Mouse (Mus musculus) kidney, postnatal 14 days (tissue): ENCODE measurements at regions not wholly inside any gene's neighbourhood (a gene's known extent, or its start where the extent isn't known, plus 50 kb on each side); places are given as distances from the start of the nearest gene placed in this dataset.

ENCODE experiments used
- DNase-seq: peaks from one replicate; pipeline ENCODE4 v3.0.0; 2022; ENCODE audit warnings: mixed read lengths

DNA sequence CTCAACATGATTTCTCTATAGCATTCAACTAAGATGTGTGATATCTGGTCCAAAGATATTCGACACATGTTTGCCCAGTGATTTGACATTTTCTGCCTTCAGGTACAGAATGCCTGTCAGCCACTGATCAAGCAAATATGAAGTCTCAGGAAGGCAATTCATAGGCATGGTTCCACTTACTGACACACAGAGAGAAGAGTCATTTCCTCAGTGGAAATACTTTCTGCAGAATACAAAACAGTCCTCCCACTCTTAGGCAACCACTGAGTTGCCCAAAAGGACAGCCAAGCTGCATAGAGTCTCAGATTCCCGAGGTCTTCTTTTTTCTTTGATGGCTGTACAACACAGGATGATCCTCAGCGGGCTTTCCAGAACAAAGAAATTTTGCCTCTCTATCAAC lies 110.9 kb downstream of the Ndufa4 start:
- no peak for DNase-seq

DNA sequence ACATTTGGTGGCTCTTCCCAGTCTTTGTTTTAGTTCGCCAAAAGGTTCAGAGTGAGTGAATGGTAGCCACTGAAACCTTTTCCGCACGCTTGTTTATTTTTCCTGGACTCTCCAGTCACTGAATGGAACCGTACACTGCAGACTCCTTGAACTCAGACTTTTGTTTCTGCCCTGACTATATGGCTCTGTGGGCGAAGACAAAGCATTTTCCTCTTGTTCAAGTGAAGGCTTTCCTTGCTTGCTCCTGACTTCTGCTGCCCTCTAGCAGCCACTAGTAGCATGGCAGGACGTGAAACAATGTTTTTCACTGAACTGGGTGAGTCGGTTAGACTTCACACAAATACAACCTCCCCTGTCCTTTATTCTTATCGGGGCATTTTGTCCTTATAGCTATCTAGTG lies 113.9 kb downstream of the Ndufa4 start:
- DNase-seq: peak; percentile 65

DNA sequence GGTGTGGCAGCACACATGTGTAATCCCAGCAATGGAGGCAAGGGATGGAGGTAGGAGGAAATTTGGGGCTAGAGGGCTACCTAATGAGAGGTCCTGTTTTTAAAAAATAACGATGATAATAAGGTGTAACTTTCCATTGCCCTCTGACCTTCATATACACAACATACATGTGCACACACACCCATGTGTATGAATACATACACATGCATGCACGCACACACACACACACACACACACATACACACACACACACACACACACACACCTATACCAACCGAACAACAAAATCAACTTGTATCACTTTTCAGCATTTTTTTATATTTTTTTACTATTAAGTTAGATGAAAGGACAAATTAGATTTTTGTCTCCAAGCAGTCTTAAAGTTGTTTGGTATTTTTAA lies 115.1 kb downstream of the Ndufa4 start:
- no peak for DNase-seq

DNA sequence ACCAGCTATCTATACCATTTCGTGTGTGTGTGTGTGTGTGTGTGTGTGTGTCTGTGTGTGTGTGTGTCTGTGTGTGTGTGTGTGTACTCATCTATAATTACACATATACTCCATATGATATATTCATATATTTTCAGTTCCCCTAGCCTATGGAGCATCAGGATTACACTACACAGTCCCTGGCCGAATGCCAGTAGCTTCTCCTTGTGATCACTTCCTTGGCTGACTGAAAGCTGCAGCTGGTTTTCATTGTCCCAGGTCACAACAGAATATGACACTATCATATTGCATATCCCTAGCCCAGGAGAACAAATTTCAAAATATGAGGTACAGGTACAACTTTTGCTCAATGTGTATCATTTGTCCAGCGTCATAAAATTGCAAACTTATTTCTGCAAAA lies 116.2 kb downstream of the Ndufa4 start:
- no peak for DNase-seq

DNA sequence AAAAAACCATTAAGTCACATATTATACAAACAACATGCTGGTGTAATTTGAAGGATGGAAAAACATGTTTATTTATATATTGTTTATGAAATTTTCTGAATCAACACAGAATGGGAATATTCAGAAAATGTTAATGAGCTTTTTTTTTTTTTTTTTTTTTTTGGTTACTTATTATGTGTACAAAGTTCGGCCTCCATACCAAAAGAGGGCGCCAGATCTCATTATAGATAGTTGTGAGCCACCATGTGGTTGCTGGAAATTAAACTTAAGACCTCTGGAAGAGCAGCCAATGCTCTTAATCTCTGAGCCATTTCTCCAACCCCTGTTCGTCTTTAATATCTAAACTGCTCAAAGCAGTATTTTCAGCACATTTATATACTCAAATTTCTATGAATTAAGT lies 133.3 kb downstream of the Ndufa4 start:
- no peak for DNase-seq

DNA sequence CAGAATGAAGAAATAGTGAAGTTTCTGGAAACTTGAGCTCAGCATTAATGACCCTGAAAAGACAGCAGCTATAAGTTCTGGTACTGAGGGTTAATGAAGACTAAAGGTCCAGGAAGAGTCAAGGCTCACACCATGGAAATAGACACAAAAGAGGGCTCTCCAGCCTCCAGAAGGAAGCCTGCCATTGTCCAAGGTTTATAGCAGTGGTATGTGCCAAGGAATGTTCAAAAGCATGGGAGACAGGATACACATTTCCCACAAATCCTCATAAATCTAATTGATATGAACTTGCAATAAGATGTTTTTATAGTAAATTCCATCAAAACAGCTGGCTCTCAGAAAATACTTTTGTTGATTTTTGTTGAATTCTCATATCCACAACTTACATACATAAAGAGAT lies 144.4 kb downstream of the Ndufa4 start:
- peak; percentile 39 for DNase-seq

DNA sequence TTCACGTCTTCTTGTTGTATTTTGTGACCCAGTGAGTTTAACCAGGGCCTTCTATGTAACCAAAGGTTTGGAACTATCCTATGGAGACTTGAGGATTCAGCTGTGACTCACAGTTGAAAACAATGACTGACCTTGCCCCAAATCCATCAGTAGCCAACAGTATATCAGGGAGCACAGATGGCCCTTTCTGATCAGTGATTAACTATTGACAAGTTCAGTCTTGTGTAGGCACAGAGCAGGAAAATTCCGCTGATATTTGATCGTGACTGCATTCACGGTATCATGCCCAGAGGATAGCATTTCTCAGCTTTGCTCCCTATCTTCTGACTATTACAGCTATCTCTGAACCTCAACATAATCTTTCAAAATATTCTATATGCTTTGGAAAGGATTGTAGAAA lies 169.6 kb downstream of the Ndufa4 start:
- DNase-seq: no peak

DNA sequence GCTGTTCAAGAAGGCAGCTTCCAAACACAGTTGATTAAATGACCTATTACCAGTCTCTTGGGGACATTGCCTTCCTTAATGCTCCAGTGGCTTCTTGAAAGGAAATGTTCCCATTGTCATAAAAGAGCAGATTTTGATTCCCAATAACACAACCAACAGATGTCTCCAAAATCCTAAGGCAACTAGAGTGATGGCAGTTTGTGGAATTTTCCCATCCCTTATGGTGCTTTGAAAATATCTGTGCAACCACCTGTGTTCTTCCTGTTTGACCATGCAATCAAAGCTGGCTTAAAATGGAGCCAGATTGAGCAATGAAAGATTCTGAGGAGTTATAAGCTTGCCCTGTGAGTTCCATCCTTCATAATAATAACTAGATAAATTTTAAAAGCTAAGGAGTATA lies 176.2 kb downstream of the Ndufa4 start:
- DNase-seq: no peak

DNA sequence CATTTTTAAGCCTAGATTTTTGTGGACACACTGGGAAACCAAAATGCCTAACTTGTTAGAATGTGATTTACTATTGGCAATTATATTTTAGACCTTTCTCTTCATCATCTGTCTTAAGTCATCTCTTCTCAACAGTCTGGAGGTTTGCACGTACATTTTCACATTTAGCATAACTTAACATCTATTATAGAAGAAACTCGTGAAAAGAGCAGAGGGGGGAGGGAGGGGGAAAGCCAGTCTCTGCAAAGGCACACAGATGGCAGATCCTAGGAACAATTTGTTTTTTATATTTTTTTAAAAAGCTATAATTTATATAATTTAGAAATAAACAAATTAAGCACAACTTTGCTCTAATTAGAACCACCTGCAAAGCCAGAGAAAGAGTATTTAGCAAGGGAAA lies 176.6 kb downstream of the Ndufa4 start:
- DNase-seq: no peak

DNA sequence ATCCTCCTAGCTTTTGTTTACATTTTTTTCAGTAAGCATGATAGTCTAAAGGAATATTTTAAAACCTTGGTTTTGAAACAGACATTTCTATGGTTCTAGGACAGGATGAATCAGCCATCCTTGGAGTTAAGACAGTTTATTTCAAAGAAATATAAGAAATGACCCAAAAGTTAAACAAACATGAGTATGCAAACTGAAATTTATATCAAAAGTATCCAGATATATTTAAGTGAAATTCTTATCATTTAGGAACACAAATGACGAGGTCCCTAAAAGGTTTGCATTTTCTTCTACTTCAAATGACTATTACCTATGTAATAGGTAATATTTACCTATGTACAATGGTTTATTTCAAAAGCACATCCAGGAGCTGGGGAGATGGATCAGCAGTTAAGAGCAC lies 179.5 kb downstream of the Ndufa4 start:
- DNase-seq: no peak

DNA sequence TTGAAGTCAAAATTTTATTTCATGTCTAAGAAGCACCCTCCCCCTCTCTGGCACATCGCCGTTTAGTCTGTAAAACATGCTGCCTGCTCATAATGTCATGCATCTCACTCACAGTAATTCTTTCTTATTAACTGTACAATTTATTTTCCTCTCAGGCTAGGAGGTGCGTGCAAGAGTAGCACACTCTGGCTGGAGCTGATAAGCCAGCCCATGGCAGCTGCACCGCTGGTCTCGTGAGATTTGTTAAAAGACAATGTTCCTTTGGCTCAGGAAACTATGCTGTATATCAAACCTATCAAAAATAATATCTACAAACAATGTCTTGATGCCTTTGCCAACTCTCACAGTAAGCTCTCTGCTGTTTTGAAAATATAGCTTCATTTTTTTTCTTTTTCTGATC lies 179.9 kb downstream of the Ndufa4 start:
- peak; percentile 46 for DNase-seq

DNA sequence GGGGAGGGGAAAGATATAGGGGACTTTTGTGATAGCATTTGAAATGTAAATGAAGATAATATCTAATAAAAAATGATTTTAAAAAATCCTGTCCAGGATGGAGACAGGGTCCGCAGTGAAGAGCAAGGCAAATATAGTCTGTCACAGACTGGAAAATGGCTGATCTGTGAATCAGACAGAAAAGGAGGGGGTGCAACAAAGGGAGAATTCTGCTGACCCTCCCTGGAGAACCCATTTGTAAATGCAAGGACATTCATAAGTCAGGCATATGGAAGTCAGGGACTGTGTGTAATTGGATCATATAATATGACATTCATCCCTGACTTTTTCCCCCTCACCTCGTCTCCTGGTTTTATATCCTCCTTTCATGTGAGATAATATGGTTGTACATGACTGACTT lies 183.8 kb downstream of the Ndufa4 start:
- DNase-seq: no peak

DNA sequence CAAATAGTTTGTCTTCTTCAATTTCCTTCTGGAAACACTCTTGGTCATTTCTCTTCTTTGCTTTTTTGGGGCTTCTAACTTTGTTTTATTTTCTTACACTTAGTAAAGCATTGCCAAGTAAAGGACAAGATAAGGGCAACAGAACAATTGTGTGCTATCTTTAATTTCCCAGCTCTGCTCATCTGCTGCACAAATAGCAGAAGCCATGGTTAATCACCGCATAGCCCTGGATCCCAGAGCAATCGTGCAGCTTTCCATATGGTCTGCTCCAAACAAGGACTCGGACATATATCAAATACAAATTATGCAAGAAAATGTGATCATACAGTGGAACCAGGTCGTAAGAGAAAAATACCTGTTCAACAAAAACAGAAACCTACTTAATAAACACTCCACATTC lies 187.0 kb downstream of the Ndufa4 start:
- DNase-seq: no peak

DNA sequence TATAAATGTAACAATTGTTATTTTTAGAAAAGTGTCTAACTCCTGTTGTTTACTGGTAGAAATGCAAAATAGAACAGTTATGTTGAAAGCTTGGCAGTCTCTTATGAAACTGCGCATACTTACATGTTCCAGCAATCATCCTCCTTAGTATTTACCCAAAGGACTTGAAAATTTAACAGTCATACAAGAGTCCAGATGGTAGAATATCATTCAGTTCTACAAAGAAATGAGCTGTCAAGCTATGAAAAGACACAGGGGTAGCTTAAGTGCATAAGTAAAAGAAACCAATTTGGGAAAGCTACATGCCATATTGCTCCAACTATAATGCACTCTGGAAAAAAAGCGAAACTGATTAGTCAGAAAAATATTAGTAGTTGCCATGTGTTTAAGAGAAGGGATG lies 196.7 kb downstream of the Ndufa4 start:
- no peak for DNase-seq

DNA sequence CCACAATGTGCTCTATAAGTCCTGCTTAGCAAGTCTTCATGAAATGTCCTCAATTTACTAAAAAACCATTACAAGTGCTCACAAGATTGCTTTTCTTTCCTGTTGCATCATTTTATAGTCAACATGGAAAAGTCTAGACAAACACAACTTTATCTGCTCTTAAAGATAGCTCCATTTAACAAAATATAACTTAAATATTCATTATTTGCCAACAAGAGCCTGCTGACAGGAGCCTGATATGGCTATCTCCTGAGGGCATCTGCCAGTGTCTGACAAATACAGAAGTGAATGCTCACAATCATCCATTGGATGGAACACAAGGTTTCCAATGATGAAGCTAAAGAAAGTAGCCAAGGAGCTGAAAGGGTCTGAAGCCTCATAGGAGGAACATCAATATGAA lies 197.8 kb downstream of the Ndufa4 start:
- no peak for DNase-seq
